Mouse (Mus musculus) midbrain, embryonic 14.5 days (tissue): ENCODE measurements around the gene Guca2a. TPM values are rescaled to one million over a fixed set of nuclear protein-coding genes. Genes with fewer than 3 reads are reported as not detected.
"Not testable (repeated sequence)": the region's sequence is repeated elsewhere in the genome, so short reads cannot be mapped to it uniquely, and the experiment has no call there.

Experiments used
- ATAC-seq: fragments of 200-750 bp; cut with Nextera tagmentation; 2 replicates; pipeline ENCODE4 v1.8.0; 2017; ENCODE audit warnings: moderate number of reproducible peaks, moderate library complexity; ENCODE audit not compliant: low FRiP score, low TSS enrichment
- DNase-seq: peaks from one replicate; pipeline ENCODE4 v3.0.0-alpha.2; 2015
- H3K27ac ChIP-seq: fragments of 300-500 bp; sonication (generic); replicated peaks from 2 replicates; pipeline ENCODE4 v1.5.1; 2014; ENCODE audit warnings: mild to moderate bottlenecking, low read depth, low read length, moderate library complexity
- H3K27me3 ChIP-seq: fragments of 300-500 bp; sonication (generic); 2 replicates; pipeline ENCODE4 v1.6.1; 2014; ENCODE audit warnings: low read length, control low read depth, mixed read lengths; ENCODE audit not compliant: control insufficient read depth, insufficient read depth
- H3K36me3 ChIP-seq: fragments of 300-500 bp; sonication (generic); 2 replicates; pipeline ENCODE4 v1.6.1; 2014; ENCODE audit warnings: low read length, control low read depth; ENCODE audit not compliant: control insufficient read depth, insufficient read depth
- H3K4me1 ChIP-seq: fragments of 300-500 bp; sonication (generic); 2 replicates; pipeline ENCODE4 v1.6.1; 2014; ENCODE audit warnings: mild to moderate bottlenecking, antibody characterized with exemption, low read length, control low read depth; ENCODE audit not compliant: control insufficient read depth, insufficient read depth
- H3K4me2 ChIP-seq: fragments of 300-500 bp; sonication (generic); 2 replicates; pipeline ENCODE4 v1.6.1; 2014; ENCODE audit warnings: mild to moderate bottlenecking, low read length, moderate library complexity
- H3K4me3 ChIP-seq: fragments of 300-500 bp; sonication (generic); replicated peaks from 2 replicates; pipeline ENCODE4 v1.5.1; 2014; ENCODE audit warnings: low read depth, low read length
- H3K9ac ChIP-seq: fragments of 300-500 bp; sonication (generic); replicated peaks from 2 replicates; pipeline ENCODE4 v1.6.1; 2014; ENCODE audit warnings: mild to moderate bottlenecking, low read length, moderate library complexity
- H3K9me3 ChIP-seq: fragments of 300-500 bp; sonication (generic); 2 replicates; pipeline ENCODE4 v1.6.1; 2016; ENCODE audit warnings: low read length, control low read depth, mixed read lengths; ENCODE audit not compliant: control insufficient read depth
- WGBS: fragments of 180-500 bp; shearing (Covaris S2); extraction: QIAGEN DNeasy Blood & Tissue Kit; methylation state at CpG from one replicate; pipeline ENCODE4 v1.1.7; 2014; 5-methylcytosine and 5-hydroxymethylcytosine counted together
- polyA plus RNA-seq: library from polyadenylated mRNA; unstranded; fragments of >200 nt; fragmentation: Nextera tagmentation; extraction: Ambion mirVana; gene quantifications from 2 replicates; pipeline ENCODE4 v1.2.1, GENCODE M21; 2014

The Guca2a gene
- polyA plus RNA-seq, 1 experiment from 2014 or later = not detected

DNA sequence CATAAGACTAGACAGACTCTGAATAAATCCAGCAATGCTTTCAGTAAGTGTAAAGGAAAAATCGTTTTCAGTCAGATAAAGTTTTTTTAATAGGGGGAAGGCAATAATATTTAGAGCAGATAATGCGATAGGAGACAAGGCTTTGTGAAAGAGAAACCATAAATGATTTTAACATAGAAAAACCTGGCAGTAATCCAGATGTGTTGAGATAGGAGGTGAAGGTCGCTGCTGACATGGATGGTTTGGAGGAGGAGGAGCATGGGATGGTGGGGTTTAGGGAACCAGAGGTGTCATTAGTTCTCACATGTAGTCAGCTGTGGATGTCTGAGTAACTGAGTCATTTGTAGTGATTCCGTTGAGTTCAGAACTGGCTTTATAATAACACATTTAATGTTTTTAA lies 22.8 kb upstream of the Guca2a start:
- Histone ChIP-seq H3K27me3 (no peaks in the 10 kb centered on the region), H3K4me2 (no peak overlapping the region), H3K4me1 (no peaks in the 10 kb centered on the region), H3K4me3 (no peak overlapping the region), H3K36me3 (peaks cover 9% of the 10 kb centered on the region), H3K27ac (no peak overlapping the region), H3K9me3 (no peaks in the 10 kb centered on the region), H3K9ac (no peak overlapping the region)
- DNase-seq = no peak
- 88% methylated on average over 4 of the region's 4 CpGs for WGBS
- ATAC-seq = no peak

DNA sequence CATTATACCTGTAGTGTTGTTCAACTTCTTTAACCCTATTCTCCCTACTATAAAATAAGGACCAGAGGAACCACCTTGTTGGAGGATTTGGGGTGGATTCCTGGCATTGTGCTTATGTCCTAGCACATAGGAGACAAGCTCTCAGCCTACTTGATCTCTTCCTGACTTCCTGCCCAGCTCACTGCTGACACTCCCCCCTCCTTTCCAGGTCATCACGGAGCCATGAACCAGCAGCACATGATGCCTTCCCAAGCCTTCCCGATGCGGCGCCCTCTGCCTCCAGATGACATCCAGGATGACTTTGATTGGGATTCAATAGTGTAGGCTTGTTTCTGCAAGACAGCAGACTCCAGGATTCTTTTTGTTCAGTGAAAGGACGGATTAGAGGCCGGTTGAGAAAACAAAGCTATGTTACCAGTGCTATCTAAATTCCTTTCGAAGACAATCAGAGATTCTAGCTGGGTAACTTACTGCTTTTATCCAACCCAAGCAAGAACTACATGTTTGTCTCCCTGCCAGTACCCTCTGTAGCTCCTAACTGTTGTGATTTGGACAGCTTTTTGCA lies 11.3 kb upstream of the Guca2a start:
- H3K4me2 ChIP-seq = no peak overlapping the region
- no peak for ATAC-seq
- no peak overlapping the region for H3K4me3 ChIP-seq
- H3K27ac ChIP-seq = 0 out of 2 replicates have a peak overlapping the region, but pooled peaks have one; percentile 9
- H3K4me1 ChIP-seq = no peaks in the 10 kb centered on the region
- H3K9ac ChIP-seq = no peak overlapping the region
- peaks cover 49% of the 10 kb centered on the region for H3K36me3 ChIP-seq
- no peaks in the 10 kb centered on the region for H3K9me3 ChIP-seq
- no peaks in the 10 kb centered on the region for H3K27me3 ChIP-seq
- no peak for DNase-seq
- WGBS = 16% methylated on average over 7 of the region's 7 CpGs

GRCm38 (mm10) chr4:119626876-119627275 lies 10.6 kb upstream of the Guca2a start:
- ATAC-seq (no peak), DNase-seq (no peak)
- Histone ChIP-seq H3K27me3 (no peaks in the 10 kb centered on the region), H3K27ac (peak overlapping the region; percentile 14; the same call in 1 of the 2 replicates), H3K4me2 (no peak overlapping the region), H3K4me1 (no peaks in the 10 kb centered on the region), H3K9ac (no peak overlapping the region), H3K36me3 (peaks cover 48% of the 10 kb centered on the region), H3K9me3 (no peaks in the 10 kb centered on the region), H3K4me3 (no peak overlapping the region)
- WGBS = 72% methylated on average over 3 of the region's 3 CpGs

- H3K27ac ChIP-seq = peak overlapping the region; percentile 14; the same call in 1 of the 2 replicates
- no peak for DNase-seq
- H3K4me1 ChIP-seq = no peaks in the 10 kb centered on the region
- no peaks in the 10 kb centered on the region for H3K9me3 ChIP-seq
- no peak for ATAC-seq
- peaks cover 44% of the 10 kb centered on the region for H3K36me3 ChIP-seq
- 75% methylated on average over 4 of the region's 4 CpGs for WGBS
- no peaks in the 10 kb centered on the region for H3K27me3 ChIP-seq
- no peak overlapping the region for H3K4me3 ChIP-seq
- no peak overlapping the region for H3K9ac ChIP-seq
- no peak overlapping the region for H3K4me2 ChIP-seq
These were observed 10.2 kb upstream of the Guca2a start for GRCm38 (mm10) chr4:119627317-119627716.

GRCm38 (mm10) chr4:119628363-119628762 lies 9.1 kb upstream of the Guca2a start:
- H3K9ac ChIP-seq, ATAC-seq, H3K4me2 ChIP-seq, H3K9me3 ChIP-seq, H3K4me1 ChIP-seq, H3K27me3 ChIP-seq, H3K4me3 ChIP-seq, H3K27ac ChIP-seq, DNase-seq: not testable (repeated sequence)
- peaks cover 35% of the 10 kb centered on the region; the same call in 1 of the 2 replicates for H3K36me3 ChIP-seq
- 64% methylated on average over 4 of the region's 4 CpGs for WGBS

DNA sequence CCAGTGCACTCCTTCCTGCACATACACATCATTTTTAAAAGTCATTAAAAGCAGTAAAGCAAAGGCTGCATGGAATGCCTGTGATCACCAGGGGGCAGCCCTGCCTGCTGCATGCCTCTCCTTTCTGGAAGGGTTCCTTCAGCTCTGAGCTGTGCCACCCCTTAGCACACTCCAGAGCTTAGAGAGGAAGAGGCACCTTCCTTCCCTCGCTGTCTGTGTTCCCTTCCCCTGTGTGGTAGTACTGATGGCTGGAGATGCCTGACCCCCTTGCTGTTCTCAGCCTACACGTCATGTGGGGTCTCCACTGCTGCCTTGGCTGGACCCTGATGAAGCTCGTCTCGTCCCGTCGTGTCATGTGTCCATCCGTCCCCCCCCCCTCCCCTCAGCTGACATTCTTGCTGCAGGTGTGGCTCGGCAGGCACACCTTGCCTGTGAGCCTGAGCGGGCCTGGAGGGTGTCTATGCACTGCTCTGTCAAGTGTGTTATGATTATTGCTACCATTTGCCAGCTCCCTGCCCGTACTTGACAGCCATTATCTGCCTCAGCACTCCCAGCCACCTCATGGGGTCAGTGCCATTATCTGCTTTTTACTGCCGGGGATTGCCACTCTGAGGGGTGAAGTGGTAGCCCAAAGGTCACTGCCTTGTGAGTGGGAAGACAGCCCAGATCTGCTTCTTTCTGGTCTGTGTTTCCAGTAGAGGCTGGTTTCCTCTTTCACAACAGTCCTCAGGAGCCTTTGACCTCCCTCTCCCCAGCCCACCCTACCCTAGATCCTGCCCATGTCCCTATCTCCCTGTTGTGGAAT lies 6.2 kb upstream of the Guca2a start:
- Histone ChIP-seq H3K9me3 (no peaks in the 10 kb centered on the region), H3K4me1 (no peaks in the 10 kb centered on the region), H3K27me3 (no peaks in the 10 kb centered on the region), H3K36me3 (peaks cover 21% of the 10 kb centered on the region; the same call in 1 of the 2 replicates), H3K27ac (no peak overlapping the region), H3K9ac (no peak overlapping the region), H3K4me2 (no peak overlapping the region), H3K4me3 (no peak overlapping the region)
- DNase-seq (peak; percentile 76), ATAC-seq (no peak)
- WGBS = 82% methylated on average over 11 of the region's 11 CpGs

DNA sequence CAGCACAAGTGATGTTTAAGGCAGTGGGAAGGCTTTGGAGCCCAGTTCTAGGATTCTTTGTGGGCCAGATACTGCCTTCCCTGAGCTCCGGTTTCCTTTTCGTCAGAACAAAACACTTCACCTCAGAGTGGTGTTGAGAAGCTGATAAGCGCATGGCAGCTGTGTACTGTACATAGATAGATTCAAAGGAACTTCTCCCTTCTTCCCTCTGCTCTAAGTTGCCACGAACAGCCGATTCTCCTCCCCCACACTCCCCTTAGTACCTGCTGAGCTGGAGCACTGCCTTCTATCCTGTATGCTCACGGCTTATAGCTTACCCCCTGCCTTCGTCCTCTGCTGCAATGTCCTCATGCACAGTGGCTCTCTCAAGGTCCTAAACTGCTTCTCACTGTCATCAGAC lies 4.8 kb upstream of the Guca2a start:
- Histone ChIP-seq H3K27me3 (no peaks in the 10 kb centered on the region), H3K4me3 (no peak overlapping the region), H3K4me1 (no peaks in the 10 kb centered on the region), H3K27ac (no peak overlapping the region), H3K4me2 (no peak overlapping the region), H3K9me3 (no peaks in the 10 kb centered on the region), H3K36me3 (peaks cover 19% of the 10 kb centered on the region; the same call in 1 of the 2 replicates), H3K9ac (no peak overlapping the region)
- WGBS = 63% methylated on average over 7 of the region's 7 CpGs
- DNase-seq = no peak
- no peak for ATAC-seq

DNA sequence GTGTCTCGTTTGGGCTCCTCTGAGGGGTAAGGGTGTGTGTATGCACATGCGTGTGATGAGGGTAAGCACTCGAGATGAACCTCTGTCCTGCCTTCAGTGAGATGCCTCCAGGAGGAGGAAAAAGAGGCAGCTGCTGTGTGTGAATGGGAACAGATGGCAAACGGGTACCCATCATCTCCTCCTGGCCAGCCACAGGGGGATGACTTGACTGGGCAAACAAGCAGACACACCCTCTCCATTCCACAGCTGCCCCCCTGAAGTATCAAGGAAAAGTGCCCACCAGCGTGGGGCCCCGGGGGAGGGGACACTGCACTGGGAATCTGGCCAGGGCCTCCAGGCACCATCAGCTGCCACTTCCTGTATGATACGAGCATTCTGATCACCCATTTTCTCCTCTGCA lies 4.2 kb upstream of the Guca2a start:
- H3K4me3 ChIP-seq = no peak overlapping the region
- H3K4me2 ChIP-seq = no peak overlapping the region
- DNase-seq (peak; percentile 12), ATAC-seq (no peak)
- no peaks in the 10 kb centered on the region for H3K4me1 ChIP-seq
- H3K27ac ChIP-seq = no peak overlapping the region
- no peaks in the 10 kb centered on the region for H3K27me3 ChIP-seq
- no peaks in the 10 kb centered on the region for H3K9me3 ChIP-seq
- no peak overlapping the region for H3K9ac ChIP-seq
- 49% methylated on average over 7 of the region's 7 CpGs for WGBS
- peaks cover 19% of the 10 kb centered on the region; the same call in 1 of the 2 replicates for H3K36me3 ChIP-seq

DNA sequence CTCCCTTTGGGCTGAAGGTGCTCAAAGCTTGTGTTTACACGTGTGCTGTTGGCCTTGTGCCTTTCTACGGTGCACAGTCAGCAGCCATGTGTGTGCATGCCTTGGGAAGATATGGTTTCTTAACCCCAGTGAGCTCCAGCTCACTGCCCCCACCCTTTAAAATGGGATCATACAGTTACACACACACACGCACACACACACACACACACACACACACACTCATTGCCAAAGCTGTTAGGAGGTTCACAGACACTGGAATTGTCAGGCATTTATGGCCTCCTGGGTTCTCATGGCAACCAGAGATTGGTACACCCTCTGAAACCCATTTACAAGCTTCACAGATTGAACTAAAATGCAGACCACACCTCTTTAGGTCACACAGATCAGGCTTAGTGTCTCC lies 3.6 kb upstream of the Guca2a start:
- WGBS = 87% methylated on average over 3 of the region's 3 CpGs
- Histone ChIP-seq H3K9me3 (no peaks in the 10 kb centered on the region), H3K27ac (no peak overlapping the region), H3K4me3 (no peak overlapping the region), H3K4me1 (no peaks in the 10 kb centered on the region), H3K9ac (no peak overlapping the region), H3K27me3 (no peaks in the 10 kb centered on the region), H3K36me3 (peaks cover 18% of the 10 kb centered on the region; the same call in 1 of the 2 replicates), H3K4me2 (no peak overlapping the region)
- DNase-seq (no peak), ATAC-seq (no peak)
